Mouse (Mus musculus): ENCODE data around the gene Btn1a1. TPM values are rescaled to one million over a fixed set of nuclear protein-coding genes. Genes with fewer than 3 reads are reported as not detected.
A peak's percentile ranks its signal among the peaks of the same experiment; 100 is the strongest.

The Btn1a1 gene
- polyA plus RNA-seq, 1 experiment from 2014 or later, result 0.09 TPM

GRCm38 (mm10) chr13:23464841-23465366, 797 bp downstream of the Btn1a1 start:
- H3K4me2 ChIP-seq (ENCODE audit: low read length), result peak overlapping the region; percentile 65
- peak overlapping the region; percentile 45 for H3K4me3 ChIP-seq (replicated peaks; ENCODE audit: low read depth, low read length)
- peaks cover 14% of the 10 kb centered on the region; the same call in 1 of the 2 replicates for H3K27me3 ChIP-seq (ENCODE audit: control insufficient read depth, insufficient read depth, low read length)
- H3K36me3 ChIP-seq (ENCODE audit: control insufficient read depth, insufficient read depth, low read length), result no peaks in the 10 kb centered on the region
- peak; percentile 29 for DNase-seq
- ATAC-seq (ENCODE audit: low FRiP score, low TSS enrichment), result no peak
- H3K9ac ChIP-seq (replicated peaks; ENCODE audit: low read length), result peak overlapping the region; percentile 34
- peaks cover 11% of the 10 kb centered on the region for H3K4me1 ChIP-seq (ENCODE audit: control insufficient read depth, insufficient read depth, low read length)
- no peaks in the 10 kb centered on the region for H3K9me3 ChIP-seq (ENCODE audit: control insufficient read depth, low read length)
- no peak overlapping the region for H3K27ac ChIP-seq (replicated peaks; ENCODE audit: low read depth, low read length)
- 2% methylated on average over 11 of the region's 11 CpGs for WGBS

DNA sequence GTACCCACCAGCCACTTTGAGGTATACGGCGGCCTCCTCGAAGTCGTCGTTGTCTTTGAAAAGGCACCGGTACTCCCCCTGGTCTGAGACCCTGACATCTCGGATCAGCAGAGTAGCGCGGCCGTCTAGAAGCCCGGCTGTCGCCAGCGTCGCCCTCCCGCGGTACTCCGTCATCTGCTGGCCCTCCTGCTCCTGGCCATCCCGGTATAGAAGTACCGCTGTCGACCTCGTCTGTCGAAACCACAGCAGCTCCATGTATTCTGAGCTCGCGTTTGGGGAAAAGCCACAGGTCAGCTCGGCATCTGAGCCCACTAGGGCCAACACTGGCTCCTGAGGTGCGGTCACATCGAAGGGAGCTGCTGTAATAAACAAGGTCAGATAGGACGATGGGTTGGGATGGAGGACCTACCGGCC, 1.5 kb downstream of the Btn1a1 start:
- peak overlapping the region; percentile 34 for H3K9ac ChIP-seq (replicated peaks; ENCODE audit: low read length)
- ATAC-seq (ENCODE audit: low FRiP score, low TSS enrichment), result peak; percentile 71; the same call in 1 of the 2 replicates
- no peaks in the 10 kb centered on the region for H3K9me3 ChIP-seq (ENCODE audit: control insufficient read depth, low read length)
- H3K27ac ChIP-seq (replicated peaks; ENCODE audit: low read depth, low read length), result no peak overlapping the region
- H3K4me1 ChIP-seq (ENCODE audit: control insufficient read depth, insufficient read depth, low read length), result peaks cover 11% of the 10 kb centered on the region
- peak overlapping the region; percentile 65 for H3K4me2 ChIP-seq (ENCODE audit: low read length)
- under 1% methylated on average over 29 of the region's 29 CpGs for WGBS
- H3K36me3 ChIP-seq (ENCODE audit: control insufficient read depth, insufficient read depth, low read length), result no peaks in the 10 kb centered on the region
- peaks cover 14% of the 10 kb centered on the region; the same call in 1 of the 2 replicates for H3K27me3 ChIP-seq (ENCODE audit: control insufficient read depth, insufficient read depth, low read length)
- peak overlapping the region; percentile 45 for H3K4me3 ChIP-seq (replicated peaks; ENCODE audit: low read depth, low read length)
- peak; percentile 68 for DNase-seq

- H3K27me3 ChIP-seq (ENCODE audit: control insufficient read depth, insufficient read depth, low read length), result peaks cover 14% of the 10 kb centered on the region; the same call in 1 of the 2 replicates
- DNase-seq (peak; percentile 88), ATAC-seq (ENCODE audit: low FRiP score, low TSS enrichment) (peak; percentile 66; the same call in 1 of the 2 replicates)
- peak overlapping the region; percentile 45 for H3K4me3 ChIP-seq (replicated peaks; ENCODE audit: low read depth, low read length)
- no peaks in the 10 kb centered on the region for H3K36me3 ChIP-seq (ENCODE audit: control insufficient read depth, insufficient read depth, low read length)
- H3K9me3 ChIP-seq (ENCODE audit: control insufficient read depth, low read length), result no peaks in the 10 kb centered on the region
- H3K27ac ChIP-seq (replicated peaks; ENCODE audit: low read depth, low read length), result no peak overlapping the region
- H3K4me1 ChIP-seq (ENCODE audit: control insufficient read depth, insufficient read depth, low read length), result peaks cover 11% of the 10 kb centered on the region
- H3K4me2 ChIP-seq (ENCODE audit: low read length), result peak overlapping the region; percentile 65
- WGBS, result under 1% methylated on average over 21 of the region's 21 CpGs
- H3K9ac ChIP-seq (replicated peaks; ENCODE audit: low read length), result peak overlapping the region; percentile 34
These were observed 2.1 kb downstream of the Btn1a1 start for GRCm38 (mm10) chr13:23463381-23464223.

DNA sequence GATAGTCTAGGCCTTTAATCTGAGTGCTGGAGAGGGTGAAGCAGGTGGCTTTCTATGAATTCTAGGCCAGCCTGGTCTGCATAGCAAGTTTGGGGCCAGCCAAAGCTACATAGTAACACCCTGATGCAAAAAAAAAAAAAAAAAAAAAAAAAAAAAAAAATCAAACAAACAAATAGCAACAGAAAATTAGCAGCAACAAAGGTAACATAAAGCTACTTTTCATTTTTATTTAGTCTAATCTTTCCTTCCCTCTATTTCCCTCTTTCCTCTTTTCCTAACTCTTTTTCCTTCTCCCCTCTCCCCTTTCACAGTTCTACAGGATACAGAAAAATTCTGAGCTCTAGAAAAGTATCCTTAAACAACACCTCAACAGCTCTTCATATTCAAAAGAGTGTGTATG, 3.0 kb downstream of the Btn1a1 start:
- Histone ChIP-seq H3K36me3 (ENCODE audit: control insufficient read depth, insufficient read depth, low read length) (no peaks in the 10 kb centered on the region), H3K27ac (replicated peaks; ENCODE audit: low read depth, low read length) (no peak overlapping the region), H3K4me2 (ENCODE audit: low read length) (no peak overlapping the region), H3K9ac (replicated peaks; ENCODE audit: low read length) (no peak overlapping the region), H3K27me3 (ENCODE audit: control insufficient read depth, insufficient read depth, low read length) (peaks cover 14% of the 10 kb centered on the region; the same call in 1 of the 2 replicates), H3K4me3 (replicated peaks; ENCODE audit: low read depth, low read length) (no peak overlapping the region), H3K9me3 (ENCODE audit: control insufficient read depth, low read length) (no peaks in the 10 kb centered on the region), H3K4me1 (ENCODE audit: control insufficient read depth, insufficient read depth, low read length) (peaks cover 11% of the 10 kb centered on the region)
- DNase-seq (no peak), ATAC-seq (ENCODE audit: low FRiP score, low TSS enrichment) (no peak)

GRCm38 (mm10) chr13:23462063-23462462, 3.6 kb downstream of the Btn1a1 start:
- ATAC-seq (ENCODE audit: low FRiP score, low TSS enrichment) (no peak), DNase-seq (no peak)
- no peak overlapping the region for H3K4me3 ChIP-seq (replicated peaks; ENCODE audit: low read depth, low read length)
- WGBS, result 81% methylated on average over 4 of the region's 4 CpGs
- H3K27me3 ChIP-seq (ENCODE audit: control insufficient read depth, insufficient read depth, low read length), result peaks cover 14% of the 10 kb centered on the region; the same call in 1 of the 2 replicates
- H3K9ac ChIP-seq (replicated peaks; ENCODE audit: low read length), result no peak overlapping the region
- no peaks in the 10 kb centered on the region for H3K36me3 ChIP-seq (ENCODE audit: control insufficient read depth, insufficient read depth, low read length)
- no peaks in the 10 kb centered on the region for H3K9me3 ChIP-seq (ENCODE audit: control insufficient read depth, low read length)
- H3K4me1 ChIP-seq (ENCODE audit: control insufficient read depth, insufficient read depth, low read length), result peaks cover 11% of the 10 kb centered on the region
- H3K4me2 ChIP-seq (ENCODE audit: low read length), result no peak overlapping the region
- H3K27ac ChIP-seq (replicated peaks; ENCODE audit: low read depth, low read length), result no peak overlapping the region

- no peak overlapping the region for H3K4me2 ChIP-seq (ENCODE audit: low read length)
- no peak overlapping the region for H3K9ac ChIP-seq (replicated peaks; ENCODE audit: low read length)
- no peaks in the 10 kb centered on the region for H3K36me3 ChIP-seq (ENCODE audit: control insufficient read depth, insufficient read depth, low read length)
- H3K9me3 ChIP-seq (ENCODE audit: control insufficient read depth, low read length), result no peaks in the 10 kb centered on the region
- no peaks in the 10 kb centered on the region for H3K27me3 ChIP-seq (ENCODE audit: control insufficient read depth, insufficient read depth, low read length)
- no peak for DNase-seq
- 20% methylated on average over 15 of the region's 15 CpGs for WGBS
- H3K27ac ChIP-seq (replicated peaks; ENCODE audit: low read depth, low read length), result no peak overlapping the region
- H3K4me1 ChIP-seq (ENCODE audit: control insufficient read depth, insufficient read depth, low read length), result no peaks in the 10 kb centered on the region
- no peak overlapping the region for H3K4me3 ChIP-seq (replicated peaks; ENCODE audit: low read depth, low read length)
- ATAC-seq (ENCODE audit: low FRiP score, low TSS enrichment), result no peak
These were observed 6.3 kb downstream of the Btn1a1 start for GRCm38 (mm10) chr13:23459264-23459846.

GRCm38 (mm10) chr13:23453926-23454325, 11.8 kb downstream of the Btn1a1 start:
- ATAC-seq (ENCODE audit: low FRiP score, low TSS enrichment), result no peak
- Histone ChIP-seq H3K4me1 (ENCODE audit: control insufficient read depth, insufficient read depth, low read length) (0 out of 2 replicates have a peak, but pooled peaks cover 2% of the 10 kb centered on the region), H3K9me3 (ENCODE audit: control insufficient read depth, low read length) (no peaks in the 10 kb centered on the region), H3K4me3 (replicated peaks; ENCODE audit: low read depth, low read length) (peak overlapping the region; percentile 63), H3K9ac (replicated peaks; ENCODE audit: low read length) (peak overlapping the region; percentile 61; the same call in 1 of the 2 replicates), H3K4me2 (ENCODE audit: low read length) (peak overlapping the region; percentile 52), H3K36me3 (ENCODE audit: control insufficient read depth, insufficient read depth, low read length) (no peaks in the 10 kb centered on the region), H3K27ac (replicated peaks; ENCODE audit: low read depth, low read length) (peak overlapping the region; percentile 33; the same call in 1 of the 2 replicates), H3K27me3 (ENCODE audit: control insufficient read depth, insufficient read depth, low read length) (no peaks in the 10 kb centered on the region)
- under 1% methylated on average over 9 of the region's 9 CpGs for WGBS
- DNase-seq, result no peak

- H3K9me3 ChIP-seq (ENCODE audit: control insufficient read depth, low read length), result no peaks in the 10 kb centered on the region
- peak overlapping the region; percentile 33; the same call in 1 of the 2 replicates for H3K27ac ChIP-seq (replicated peaks; ENCODE audit: low read depth, low read length)
- 0 out of 2 replicates have a peak, but pooled peaks cover 5% of the 10 kb centered on the region for H3K4me1 ChIP-seq (ENCODE audit: control insufficient read depth, insufficient read depth, low read length)
- H3K9ac ChIP-seq (replicated peaks; ENCODE audit: low read length), result peak overlapping the region; percentile 61
- ATAC-seq (ENCODE audit: low FRiP score, low TSS enrichment), result peak; percentile 87
- H3K4me3 ChIP-seq (replicated peaks; ENCODE audit: low read depth, low read length), result peak overlapping the region; percentile 63
- H3K36me3 ChIP-seq (ENCODE audit: control insufficient read depth, insufficient read depth, low read length), result no peaks in the 10 kb centered on the region
- H3K27me3 ChIP-seq (ENCODE audit: control insufficient read depth, insufficient read depth, low read length), result no peaks in the 10 kb centered on the region
- WGBS, result under 1% methylated on average over 25 of the region's 25 CpGs
- H3K4me2 ChIP-seq (ENCODE audit: low read length), result peak overlapping the region; percentile 52
- peak; percentile 90 for DNase-seq
These were observed 12.3 kb downstream of the Btn1a1 start for GRCm38 (mm10) chr13:23453362-23453862.
